Mouse (Mus musculus): ENCODE results near the gene Gtf2a2. TPM values are rescaled to one million over a fixed set of nuclear protein-coding genes. Genes with fewer than 3 reads are reported as not detected.

Gtf2a2 gene
- total and polyA plus RNA-seq, 3 experiments: 23.3 to 54.7 (median 53.7) TPM

DNA sequence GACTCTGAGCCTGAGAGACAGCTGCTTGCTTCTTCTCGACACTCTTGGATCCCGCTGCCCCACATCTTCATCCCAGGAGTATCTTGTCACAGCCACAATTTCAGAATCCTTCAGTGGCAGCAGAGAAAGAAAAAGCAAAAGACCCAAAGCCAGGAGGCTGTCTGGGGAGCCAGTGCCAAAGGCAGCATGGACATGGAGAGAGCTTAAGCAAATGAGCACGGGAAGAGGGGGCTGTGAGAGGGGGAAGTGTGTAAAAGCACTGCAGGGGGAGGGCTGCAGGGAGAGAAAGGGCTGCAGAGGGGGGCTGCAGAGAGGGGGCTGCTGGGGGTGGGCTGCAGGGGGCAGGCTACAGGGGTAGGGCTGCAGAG lies 37.0 kb downstream of the Gtf2a2 start:
- no peaks in the 10 kb centered on the region for H3K79me2 ChIP-seq (replicated peaks; ENCODE audit: control insufficient read depth, insufficient read depth, low read length)
- H3K27ac ChIP-seq: no peak overlapping the region
- H3K9ac ChIP-seq (ENCODE audit: low read depth, low read length): no peak overlapping the region
- H3K36me3 ChIP-seq (ENCODE audit: control insufficient read depth, insufficient read depth, low read length): no peaks in the 10 kb centered on the region
- H3K27me3 ChIP-seq (ENCODE audit: control insufficient read depth, insufficient read depth, low read length): no peaks in the 10 kb centered on the region
- intact Hi-C loops (cut with DNase I): no loop called here
- 43% methylated on average over 3 of the region's 3 CpGs for WGBS
- no peak for TF ChIP-seq EP300 (IDR thresholded peaks at IDR 0.05; ENCODE audit: insufficient read depth, low read depth, low read length)
- no peak for TF ChIP-seq CTCF (IDR thresholded peaks at IDR 0.05)
- no peak for TF ChIP-seq POLR2A (IDR thresholded peaks at IDR 0.05; ENCODE audit: insufficient read depth, low read depth, low read length)
- no peak for DNase-seq
- no peaks in the 10 kb centered on the region for H3K4me1 ChIP-seq (ENCODE audit: control insufficient read depth, insufficient read depth, low read length)
- H3K4me3 ChIP-seq: no peak overlapping the region

GRCm38 (mm10) chr9:70049839-70050238 lies 37.5 kb downstream of the Gtf2a2 start:
- Histone ChIP-seq H3K4me1 (ENCODE audit: control insufficient read depth, insufficient read depth, low read length) (no peaks in the 10 kb centered on the region), H3K27ac (no peak overlapping the region), H3K27me3 (ENCODE audit: control insufficient read depth, insufficient read depth, low read length) (no peaks in the 10 kb centered on the region), H3K79me2 (replicated peaks; ENCODE audit: control insufficient read depth, insufficient read depth, low read length) (no peaks in the 10 kb centered on the region), H3K36me3 (ENCODE audit: control insufficient read depth, insufficient read depth, low read length) (no peaks in the 10 kb centered on the region), H3K9ac (ENCODE audit: low read depth, low read length) (no peak overlapping the region), H3K4me3 (no peak overlapping the region)
- 42% methylated on average over 8 of the region's 8 CpGs for WGBS
- no peak for DNase-seq
- TF ChIP-seq CTCF (IDR thresholded peaks at IDR 0.05) (no peak), POLR2A (IDR thresholded peaks at IDR 0.05; ENCODE audit: insufficient read depth, low read depth, low read length) (no peak), EP300 (IDR thresholded peaks at IDR 0.05; ENCODE audit: insufficient read depth, low read depth, low read length) (no peak)
- intact Hi-C loops (cut with DNase I): no loop called here

GRCm38 (mm10) chr9:70052730-70053129 lies 40.4 kb downstream of the Gtf2a2 start:
- Histone ChIP-seq H3K36me3 (ENCODE audit: control insufficient read depth, insufficient read depth, low read length) (no peaks in the 10 kb centered on the region), H3K27me3 (ENCODE audit: control insufficient read depth, insufficient read depth, low read length) (no peaks in the 10 kb centered on the region), H3K4me3 (no peak overlapping the region), H3K9ac (ENCODE audit: low read depth, low read length) (no peak overlapping the region), H3K79me2 (replicated peaks; ENCODE audit: control insufficient read depth, insufficient read depth, low read length) (no peaks in the 10 kb centered on the region), H3K4me1 (ENCODE audit: control insufficient read depth, insufficient read depth, low read length) (no peaks in the 10 kb centered on the region), H3K27ac (no peak overlapping the region)
- intact Hi-C loops (cut with DNase I): no loop called here
- TF ChIP-seq POLR2A (IDR thresholded peaks at IDR 0.05; ENCODE audit: insufficient read depth, low read depth, low read length) (no peak), EP300 (IDR thresholded peaks at IDR 0.05; ENCODE audit: insufficient read depth, low read depth, low read length) (no peak), CTCF (IDR thresholded peaks at IDR 0.05) (no peak)
- 85% methylated on average over 3 of the region's 3 CpGs for WGBS
- no peak for DNase-seq

DNA sequence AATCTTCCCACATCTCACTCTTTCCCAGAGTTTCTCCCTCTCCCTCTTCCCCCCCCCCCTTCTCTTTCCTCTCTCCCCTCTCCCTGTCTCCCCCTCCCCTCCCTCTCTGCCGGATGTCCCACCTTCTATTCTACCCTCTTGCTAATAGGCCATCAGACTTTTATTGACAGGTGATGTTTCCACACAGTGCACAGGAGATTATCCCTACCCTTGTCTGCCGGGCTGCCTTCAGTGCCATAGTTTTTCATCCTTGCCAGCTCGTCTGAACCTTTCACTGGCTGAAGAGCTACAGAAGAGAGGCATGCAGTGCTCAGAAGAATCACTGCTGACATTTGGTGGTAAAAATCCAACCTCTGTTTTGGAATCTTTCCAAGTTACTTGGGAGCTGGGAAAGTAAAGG lies 41.1 kb downstream of the Gtf2a2 start:
- 40% methylated on average over 3 of the region's 3 CpGs for whole genome bisulfite sequencing

DNA sequence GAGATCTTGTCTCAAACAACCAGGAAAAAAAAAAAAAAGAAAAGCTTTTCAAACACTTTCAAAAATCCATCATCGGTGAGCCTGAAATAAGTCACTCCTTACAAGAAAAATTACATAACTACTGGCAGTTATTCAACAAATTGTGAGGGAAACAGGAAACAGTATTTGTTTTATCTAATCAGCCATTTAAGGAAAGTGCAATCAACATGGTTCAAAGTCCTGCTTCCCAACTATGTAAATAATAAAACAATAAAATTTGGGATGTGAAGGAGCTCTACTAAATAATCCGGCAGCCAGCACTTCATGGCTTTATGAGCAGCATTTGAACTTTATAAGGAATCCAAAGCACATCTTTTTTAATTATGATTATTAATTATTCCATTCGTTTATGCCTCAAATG lies 49.7 kb downstream of the Gtf2a2 start:
- Histone ChIP-seq H3K4me3 (no peak overlapping the region), H3K79me2 (replicated peaks; ENCODE audit: control insufficient read depth, insufficient read depth, low read length) (no peaks in the 10 kb centered on the region), H3K27ac (no peak overlapping the region), H3K4me1 (ENCODE audit: control insufficient read depth, insufficient read depth, low read length) (peaks cover 2% of the 10 kb centered on the region; the same call in 1 of the 2 replicates), H3K36me3 (ENCODE audit: control insufficient read depth, insufficient read depth, low read length) (no peaks in the 10 kb centered on the region), H3K27me3 (ENCODE audit: control insufficient read depth, insufficient read depth, low read length) (no peaks in the 10 kb centered on the region), H3K9ac (ENCODE audit: low read depth, low read length) (no peak overlapping the region)
- no peak for DNase-seq
- TF ChIP-seq CTCF (IDR thresholded peaks at IDR 0.05) (no peak), POLR2A (IDR thresholded peaks at IDR 0.05; ENCODE audit: insufficient read depth, low read depth, low read length) (no peak), EP300 (IDR thresholded peaks at IDR 0.05; ENCODE audit: insufficient read depth, low read depth, low read length) (no peak)
- intact Hi-C loops (cut with DNase I): no loop called here
- 52% methylated on average over 3 of the region's 3 CpGs for WGBS

More for the DNA sequence above, 41.1 kb downstream of the Gtf2a2 start:
- DNase-seq: no peak
- intact Hi-C loops (cut with DNase I): no loop called here
- Histone ChIP-seq H3K9ac (ENCODE audit: low read depth, low read length) (no peak overlapping the region), H3K27me3 (ENCODE audit: control insufficient read depth, insufficient read depth, low read length) (no peaks in the 10 kb centered on the region), H3K79me2 (replicated peaks; ENCODE audit: control insufficient read depth, insufficient read depth, low read length) (no peaks in the 10 kb centered on the region), H3K4me3 (no peak overlapping the region), H3K27ac (no peak overlapping the region), H3K36me3 (ENCODE audit: control insufficient read depth, insufficient read depth, low read length) (no peaks in the 10 kb centered on the region), H3K4me1 (ENCODE audit: control insufficient read depth, insufficient read depth, low read length) (no peaks in the 10 kb centered on the region)
- TF ChIP-seq POLR2A (IDR thresholded peaks at IDR 0.05; ENCODE audit: insufficient read depth, low read depth, low read length): no peak
- no peak for TF ChIP-seq EP300 (IDR thresholded peaks at IDR 0.05; ENCODE audit: insufficient read depth, low read depth, low read length)
- TF ChIP-seq CTCF (IDR thresholded peaks at IDR 0.05): no peak

DNA sequence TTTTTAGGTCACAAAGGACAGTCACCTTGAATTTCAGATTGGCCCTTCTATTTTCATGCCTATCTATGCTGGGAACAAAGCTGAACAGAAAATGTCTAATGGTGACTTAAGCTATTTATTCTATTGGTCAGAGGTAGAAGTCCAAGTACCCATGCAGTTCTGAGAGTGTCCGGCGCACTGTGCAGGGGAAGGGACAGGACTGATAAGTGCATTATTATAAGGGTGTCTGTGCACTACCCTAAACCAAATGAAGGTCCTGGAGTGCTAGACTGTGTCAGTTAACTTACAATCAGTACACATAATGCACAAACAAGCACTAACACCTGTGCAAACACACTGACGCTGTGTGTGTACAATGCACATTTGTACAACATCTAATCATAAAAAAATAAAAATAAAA lies 55.1 kb downstream of the Gtf2a2 start:
- WGBS: 76% methylated on average over 3 of the region's 3 CpGs

More for the DNA sequence above, 55.1 kb downstream of the Gtf2a2 start:
- DNase-seq: no peak
- no peaks in the 10 kb centered on the region for H3K79me2 ChIP-seq (replicated peaks; ENCODE audit: control insufficient read depth, insufficient read depth, low read length)
- no peak overlapping the region for H3K27ac ChIP-seq
- no peak overlapping the region for H3K9ac ChIP-seq (ENCODE audit: low read depth, low read length)
- TF ChIP-seq EP300 (IDR thresholded peaks at IDR 0.05; ENCODE audit: insufficient read depth, low read depth, low read length) (no peak), CTCF (IDR thresholded peaks at IDR 0.05) (no peak)
- peaks cover 2% of the 10 kb centered on the region for H3K4me1 ChIP-seq (ENCODE audit: control insufficient read depth, insufficient read depth, low read length)
- intact Hi-C loops (cut with DNase I): no loop called here
- no peak overlapping the region for H3K4me3 ChIP-seq
- H3K36me3 ChIP-seq (ENCODE audit: control insufficient read depth, insufficient read depth, low read length): peaks cover 2% of the 10 kb centered on the region; the same call in 1 of the 2 replicates
- no peaks in the 10 kb centered on the region for H3K27me3 ChIP-seq (ENCODE audit: control insufficient read depth, insufficient read depth, low read length)

Measured in heart, adult 2 months (tissue).